Mouse (Mus musculus) testis, adult 2 months (tissue): ENCODE measurements around the gene Sbk1. TPM values are rescaled to one million over a fixed set of nuclear protein-coding genes. Genes with fewer than 3 reads are reported as not detected.
"Not testable (repeated sequence)": the region's sequence is repeated elsewhere in the genome, so short reads cannot be mapped to it uniquely, and the experiment has no call there.

ENCODE experiments used
- H3K27ac ChIP-seq: fragments of 200-500 bp; 2 replicates; pipeline ENCODE4 v1.5.1; 2012; ENCODE audit warnings: low read depth, low read length; ENCODE audit not compliant: control insufficient read depth, insufficient read depth
- H3K27me3 ChIP-seq: fragments of 200-500 bp; 2 replicates; pipeline ENCODE4 v1.6.1; 2012; ENCODE audit warnings: mild to moderate bottlenecking, low read length, moderate library complexity; ENCODE audit not compliant: control insufficient read depth, insufficient read depth
- H3K36me3 ChIP-seq: fragments of 200-500 bp; 2 replicates; pipeline ENCODE4 v1.6.1; 2012; ENCODE audit warnings: mild to moderate bottlenecking, low read length; ENCODE audit not compliant: control insufficient read depth, insufficient read depth
- H3K4me1 ChIP-seq: fragments of 200-500 bp; 2 replicates; pipeline ENCODE4 v1.6.1; 2012; ENCODE audit warnings: low read length; ENCODE audit not compliant: control insufficient read depth, insufficient read depth
- H3K4me3 ChIP-seq: fragments of 200-500 bp; 2 replicates; pipeline ENCODE4 v1.5.1; 2012; ENCODE audit warnings: low read depth, mild to moderate bottlenecking, low read length, moderate library complexity, mixed read lengths; ENCODE audit not compliant: control insufficient read depth
- CTCF ChIP-seq: fragments of 200-500 bp; IDR thresholded peaks from 2 replicates; pipeline ENCODE4 v1.5.1; 2012; ENCODE audit warnings: low read depth, mild to moderate bottlenecking, inconsistent platforms, low read length, moderate library complexity; ENCODE audit not compliant: control insufficient read depth, insufficient read depth, insufficient replicate concordance
- POLR2A ChIP-seq: fragments of 200-500 bp; IDR thresholded peaks from 2 replicates; pipeline ENCODE4 v1.6.1; 2012; ENCODE audit warnings: low read depth, mild to moderate bottlenecking, inconsistent platforms, low read length, moderate library complexity; ENCODE audit not compliant: control insufficient read depth
- polyA plus RNA-seq: library from polyadenylated mRNA; depleted of rRNA; stranded (reverse); fragments of >200 nt; gene quantifications from 2 replicates; pipeline ENCODE4 v1.2.3, GENCODE M21; 2012

Sbk1 gene
- polyA plus RNA-seq, 1 experiment: 9.9 TPM

DNA sequence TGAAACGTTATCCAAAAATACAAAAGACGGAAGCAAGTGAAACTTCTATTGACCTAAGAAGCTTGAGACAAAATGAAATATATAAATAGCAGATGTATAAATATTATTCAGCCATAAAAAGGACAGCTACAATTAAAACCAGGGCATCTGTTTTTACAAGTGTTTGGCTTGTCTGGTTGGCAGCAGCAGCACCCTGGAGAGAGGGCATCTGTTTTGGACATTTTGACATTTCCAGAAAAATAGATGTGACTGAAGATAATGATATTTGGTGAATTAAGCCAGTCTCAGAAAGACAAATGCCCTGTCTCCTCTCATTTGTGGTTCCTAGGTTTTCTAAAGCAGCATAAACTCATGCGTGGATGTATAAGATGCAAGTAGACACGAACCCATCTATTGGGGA, 39.4 kb downstream of the Sbk1 start:
- no peak for TF ChIP-seq POLR2A
- TF ChIP-seq CTCF: no peak
- H3K27me3 ChIP-seq: no peaks in the 10 kb centered on the region
- H3K4me3 ChIP-seq: no peak overlapping the region
- no peak overlapping the region for H3K27ac ChIP-seq
- no peaks in the 10 kb centered on the region for H3K36me3 ChIP-seq
- no peaks in the 10 kb centered on the region for H3K4me1 ChIP-seq

- TF ChIP-seq CTCF (no peak), POLR2A (no peak)
- H3K4me3 ChIP-seq: no peak overlapping the region
- no peaks in the 10 kb centered on the region for H3K27me3 ChIP-seq
- no peaks in the 10 kb centered on the region for H3K36me3 ChIP-seq
- no peak overlapping the region for H3K27ac ChIP-seq
- no peaks in the 10 kb centered on the region for H3K4me1 ChIP-seq
Measured at GRCm38 (mm10) chr7:126313309-126313708, 40.9 kb downstream of the Sbk1 start.

DNA sequence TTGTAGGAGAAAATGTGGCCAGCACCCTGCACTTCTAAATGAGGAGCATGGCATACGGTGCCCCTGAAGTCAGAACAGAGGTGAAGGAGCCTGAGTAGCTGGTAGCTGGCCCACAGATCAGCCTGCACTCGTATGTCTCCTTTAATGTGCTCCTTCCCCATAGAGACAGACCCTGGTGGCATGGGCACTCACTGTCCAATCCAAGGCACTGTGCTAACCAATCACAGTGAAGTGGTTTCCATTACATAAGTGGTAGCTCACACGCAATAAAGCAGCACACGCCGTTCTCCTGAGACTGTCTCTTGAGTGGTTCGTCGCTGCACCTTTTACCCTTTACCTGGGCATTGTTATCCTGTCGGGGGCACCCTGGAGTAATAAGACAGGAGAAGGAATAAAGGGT, 41.9 kb downstream of the Sbk1 start:
- H3K27ac ChIP-seq: no peak overlapping the region
- no peaks in the 10 kb centered on the region for H3K27me3 ChIP-seq
- no peaks in the 10 kb centered on the region for H3K36me3 ChIP-seq
- no peak for TF ChIP-seq CTCF
- no peak for TF ChIP-seq POLR2A
- no peak overlapping the region for H3K4me3 ChIP-seq
- no peaks in the 10 kb centered on the region for H3K4me1 ChIP-seq

DNA sequence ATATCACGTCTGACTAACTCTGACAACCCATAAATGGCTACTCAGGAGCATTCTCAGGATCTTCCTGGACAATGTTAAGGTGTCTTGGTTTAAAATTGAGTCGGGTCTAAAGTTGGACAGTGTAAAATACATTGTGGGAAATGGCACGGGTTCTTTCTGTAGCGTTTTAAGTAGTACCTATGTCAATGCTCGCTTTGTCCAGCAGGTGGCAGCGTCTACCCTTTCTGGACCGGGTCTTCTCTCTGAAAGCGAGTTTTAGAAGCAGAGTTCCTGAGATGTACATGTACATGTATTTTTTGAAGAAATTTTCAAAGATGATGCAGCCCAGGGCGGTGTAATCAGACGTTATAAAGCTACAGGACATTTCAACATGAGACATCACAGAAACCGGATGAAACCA, 51.3 kb downstream of the Sbk1 start:
- H3K4me3 ChIP-seq: no peak overlapping the region
- no peaks in the 10 kb centered on the region for H3K4me1 ChIP-seq
- no peak overlapping the region for H3K27ac ChIP-seq
- H3K27me3 ChIP-seq: no peaks in the 10 kb centered on the region
- no peaks in the 10 kb centered on the region for H3K36me3 ChIP-seq
- TF ChIP-seq POLR2A (no peak), CTCF (peak; percentile 45; the same call in 1 of the 2 replicates)

- Histone ChIP-seq H3K36me3 (no peaks in the 10 kb centered on the region), H3K4me1 (no peaks in the 10 kb centered on the region), H3K27ac (no peak overlapping the region), H3K4me3 (no peak overlapping the region), H3K27me3 (no peaks in the 10 kb centered on the region)
- no peak for TF ChIP-seq CTCF
- no peak for TF ChIP-seq POLR2A
Measured at GRCm38 (mm10) chr7:126324791-126325190, 52.4 kb downstream of the Sbk1 start.

GRCm38 (mm10) chr7:126325576-126326273, 53.3 kb downstream of the Sbk1 start:
- not testable (repeated sequence) for H3K27me3 ChIP-seq, H3K4me1 ChIP-seq, H3K27ac ChIP-seq, H3K36me3 ChIP-seq, H3K4me3 ChIP-seq

GRCm38 (mm10) chr7:126328848-126329247, 56.4 kb downstream of the Sbk1 start:
- H3K27me3 ChIP-seq, H3K27ac ChIP-seq, H3K36me3 ChIP-seq, H3K4me3 ChIP-seq, H3K4me1 ChIP-seq: not testable (repeated sequence)
